Mouse (Mus musculus): Measurements from ENCODE around the gene Unc119b. TPM values are rescaled to one million over a fixed set of nuclear protein-coding genes. Genes with fewer than 3 reads are reported as not detected.
A peak's percentile ranks its signal among the peaks of the same experiment; 100 is the strongest.
"Not testable (repeated sequence)": the region's sequence is repeated elsewhere in the genome, so short reads cannot be mapped to it uniquely, and the experiment has no call there.

The Unc119b gene
- total RNA-seq (2021): 10 to 100 TPM; 38.9 to 45.3 TPM
- long read RNA-seq, experiment 1, transcript Unc119b-201 (5 exons, 3,659 nt): major isoform, 52 of 78 reads
- long read RNA-seq, experiment 1, partial matches to known transcripts: 2 of 78 reads
- long read RNA-seq, experiment 1, other reads (novel, unspliced or antisense): 22 of 78 reads
- long read RNA-seq, experiment 2, transcript Unc119b-201 (5 exons, 3,659 nt): major isoform, 17 of 25 reads
- long read RNA-seq, experiment 2, partial matches to known transcripts: 0 of 25 reads
- long read RNA-seq, experiment 2, other reads (novel, unspliced or antisense): 7 of 25 reads

DNA sequence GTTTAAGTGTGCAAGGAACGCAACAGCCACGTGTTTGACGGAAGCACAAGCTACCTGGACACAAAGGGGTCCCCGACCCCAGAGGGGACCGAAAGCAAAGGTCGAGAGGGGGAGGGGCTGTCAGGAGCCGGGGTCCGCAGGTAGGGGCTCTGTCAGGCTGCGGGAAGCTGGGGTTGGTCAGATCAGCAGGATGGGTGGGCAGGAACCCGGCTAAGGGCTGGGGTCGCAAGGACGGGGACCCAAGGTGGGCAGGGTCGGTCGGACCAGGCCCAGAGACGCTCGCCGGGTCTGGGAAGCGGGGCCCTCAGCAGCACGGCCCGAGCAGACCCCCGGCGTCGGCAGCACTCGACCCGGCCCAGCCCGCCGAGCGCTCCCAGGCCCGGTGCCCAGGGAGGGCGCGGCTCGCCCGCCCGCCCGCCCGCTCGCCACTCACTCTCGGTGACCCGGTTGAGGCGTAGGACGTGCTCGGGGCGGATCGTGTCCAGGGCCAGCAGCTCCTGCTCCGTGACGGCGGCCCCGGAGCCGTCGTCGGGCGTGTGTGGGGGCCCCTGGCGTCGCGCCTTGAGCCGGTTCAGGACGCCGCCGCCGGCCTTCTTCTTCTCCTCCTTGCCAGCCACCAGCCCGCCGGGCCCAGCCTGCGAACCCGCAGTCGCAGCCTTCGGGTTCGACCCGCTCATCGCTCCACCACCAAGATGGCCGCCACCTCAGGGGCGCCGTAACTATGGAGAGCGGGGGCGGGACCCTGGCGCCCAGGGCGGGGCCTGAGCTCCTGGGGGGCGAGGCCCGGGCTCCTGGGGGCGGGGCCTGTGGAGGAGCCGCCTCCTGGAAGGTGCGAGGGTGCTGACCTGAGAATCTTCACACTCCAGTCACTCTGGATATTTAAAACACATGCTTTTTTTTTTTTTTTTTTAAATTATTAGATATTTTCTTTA lies at the start of gene Unc119b:
Gene Unc119b, minus strand, starts transcription at position 742 of the 932 bp plus-strand sequence.
- peak; percentile 93 to 96 for DNase-seq

DNA sequence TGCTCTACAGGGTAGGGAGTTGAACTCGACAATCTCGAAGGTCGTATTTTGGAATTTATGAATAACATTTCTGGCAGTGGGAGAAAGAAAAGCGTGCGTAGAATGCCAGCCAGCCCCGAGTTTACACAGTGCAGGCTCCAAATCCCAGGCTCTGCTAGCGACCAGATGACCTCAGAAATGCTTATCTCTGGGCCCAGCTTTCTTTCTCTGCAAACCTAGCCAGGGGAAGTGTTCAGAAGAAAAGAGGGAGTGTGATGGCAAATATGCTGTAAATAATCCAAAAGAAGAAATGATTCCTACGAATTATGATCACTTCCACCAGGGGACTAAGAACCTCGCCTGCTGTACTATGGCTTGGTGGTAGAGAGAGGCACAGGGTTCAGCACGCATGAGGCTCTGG lies 48.7 kb upstream of the Unc119b start:
- no peak for DNase-seq

DNA sequence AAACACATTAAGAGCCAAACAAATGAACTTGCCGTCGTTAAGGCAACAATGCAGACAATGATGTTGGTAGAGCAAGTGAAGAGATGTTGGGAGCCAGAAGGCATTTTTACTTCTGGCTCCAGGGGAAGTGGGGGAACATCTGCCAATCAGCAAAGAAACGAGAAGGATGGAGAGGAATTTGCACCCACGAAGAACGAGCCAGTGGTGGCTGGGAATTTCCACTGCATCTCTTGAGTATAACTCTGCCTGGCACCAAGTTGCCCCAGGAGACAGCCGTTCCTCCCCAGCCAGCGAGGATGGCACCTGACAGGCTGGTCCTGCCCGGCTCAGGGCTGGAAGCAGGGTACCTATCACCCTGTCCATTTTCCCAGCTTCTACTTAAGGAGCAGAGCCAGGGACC lies 48.1 kb upstream of the Unc119b start:
- DNase-seq: no peak

DNA sequence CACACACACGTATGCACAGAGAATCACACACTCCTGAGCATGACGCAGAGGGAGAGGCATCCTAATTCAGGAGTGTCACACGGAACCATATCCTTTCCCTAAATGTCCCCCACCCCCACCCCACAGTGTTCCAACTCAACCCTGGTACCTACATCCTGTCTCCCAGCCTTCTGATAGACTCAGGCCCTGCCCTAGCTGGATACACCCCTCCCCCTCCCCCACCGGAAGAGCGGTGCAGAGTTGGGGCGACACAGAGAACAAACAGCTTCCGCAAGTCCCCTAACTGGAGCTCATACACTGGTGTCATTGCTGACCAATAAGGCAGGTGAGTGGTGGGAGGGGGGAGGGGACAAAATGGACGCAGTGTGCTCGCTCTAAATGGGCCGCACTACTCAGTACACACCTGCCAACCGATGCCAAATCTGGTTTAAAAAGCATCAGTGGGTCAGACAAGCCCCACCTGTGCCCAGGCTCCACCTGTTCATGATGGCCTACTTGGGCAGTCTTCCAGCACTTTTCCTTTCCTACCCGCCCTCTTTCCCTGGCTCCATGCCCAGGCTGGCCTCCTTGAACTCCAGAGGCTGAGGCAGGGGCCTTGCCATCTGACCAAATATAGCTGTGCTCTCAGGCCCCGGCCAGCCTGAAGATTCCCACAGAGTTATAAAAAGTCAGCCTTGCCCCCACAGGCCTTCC lies 46.6 kb upstream of the Unc119b start:
- DNase-seq: peak; percentile 65 to 77

DNA sequence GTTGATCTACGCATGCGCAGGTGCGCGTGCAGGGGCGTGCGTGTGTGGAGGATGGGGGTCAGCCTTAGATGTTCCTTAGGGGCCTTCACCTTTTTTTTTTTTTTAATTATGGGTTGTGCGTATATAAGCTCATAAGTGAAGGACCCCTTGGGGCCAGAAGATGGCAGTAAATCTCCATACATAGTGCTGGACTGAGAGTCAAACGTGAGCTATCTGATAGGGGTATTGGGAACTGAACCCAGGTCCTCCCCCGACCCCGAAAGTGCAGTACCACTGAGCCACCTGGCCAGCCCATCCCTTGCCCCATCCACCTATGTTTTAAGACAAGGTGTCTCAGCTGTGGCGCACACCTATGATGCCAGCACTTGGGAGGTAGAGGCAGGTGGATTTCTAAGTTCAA lies 44.8 kb upstream of the Unc119b start:
- no peak for DNase-seq

DNA sequence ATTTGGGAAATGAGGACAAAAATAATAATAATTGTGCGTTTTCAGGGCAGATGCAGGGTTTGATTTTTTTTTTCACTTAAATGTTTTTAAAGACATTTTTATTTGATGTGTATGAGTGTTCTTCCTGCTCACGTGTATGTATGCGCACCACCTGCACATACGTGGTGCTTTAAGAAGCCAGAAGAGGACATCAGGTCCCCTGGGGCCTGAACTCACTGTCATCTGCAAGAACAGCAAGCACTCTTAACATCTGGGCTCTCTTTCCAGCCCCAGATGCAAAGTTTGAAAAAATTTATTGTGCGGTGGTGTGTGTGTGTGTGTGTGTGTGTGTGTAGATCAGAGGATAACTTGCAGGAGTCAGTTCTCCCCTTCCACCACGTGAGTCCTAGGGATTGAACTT lies 43.1 kb upstream of the Unc119b start:
- DNase-seq: no peak

DNA sequence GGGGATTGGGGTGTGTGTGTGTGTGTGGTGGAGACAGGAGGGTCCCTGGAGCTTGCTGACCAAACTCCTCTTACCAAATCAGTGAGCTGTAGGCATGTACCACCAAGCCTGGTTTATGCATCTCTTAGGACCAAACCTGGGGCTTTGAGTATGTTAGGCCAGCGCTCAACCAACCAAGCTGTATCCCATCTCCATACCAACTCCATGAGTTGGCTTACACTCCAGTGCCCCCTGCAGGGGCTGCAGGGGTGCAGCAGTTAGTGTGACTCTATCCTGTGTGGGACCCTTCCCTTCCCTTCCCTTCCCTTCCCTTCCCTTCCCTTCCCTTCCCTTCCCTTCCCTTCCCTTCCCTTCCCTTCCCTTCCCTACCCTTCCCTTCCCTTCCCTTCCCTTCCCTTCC lies 39.8 kb upstream of the Unc119b start:
- no peak for DNase-seq

DNA sequence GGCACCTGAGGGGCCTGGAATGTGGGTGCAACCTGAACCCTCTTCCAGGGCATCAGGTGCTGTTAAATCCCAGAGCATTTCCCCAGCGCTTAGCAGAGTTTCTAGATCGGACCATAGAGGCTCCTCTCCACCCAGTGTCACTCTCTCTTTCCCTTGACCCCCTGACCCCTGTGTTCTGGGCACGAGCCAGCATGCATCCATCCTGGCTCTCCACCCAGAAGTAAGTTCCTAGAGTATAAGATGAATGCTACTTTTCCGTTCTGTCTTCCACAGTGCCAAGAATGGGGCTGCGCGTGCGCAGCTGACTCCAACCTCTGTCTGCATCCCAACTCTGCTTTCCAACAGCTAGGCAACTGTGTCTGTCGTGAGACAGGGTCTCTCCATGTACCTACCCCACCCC lies 35.4 kb upstream of the Unc119b start:
- peak in 1 of 2 experiments; percentile 53 for DNase-seq

DNA sequence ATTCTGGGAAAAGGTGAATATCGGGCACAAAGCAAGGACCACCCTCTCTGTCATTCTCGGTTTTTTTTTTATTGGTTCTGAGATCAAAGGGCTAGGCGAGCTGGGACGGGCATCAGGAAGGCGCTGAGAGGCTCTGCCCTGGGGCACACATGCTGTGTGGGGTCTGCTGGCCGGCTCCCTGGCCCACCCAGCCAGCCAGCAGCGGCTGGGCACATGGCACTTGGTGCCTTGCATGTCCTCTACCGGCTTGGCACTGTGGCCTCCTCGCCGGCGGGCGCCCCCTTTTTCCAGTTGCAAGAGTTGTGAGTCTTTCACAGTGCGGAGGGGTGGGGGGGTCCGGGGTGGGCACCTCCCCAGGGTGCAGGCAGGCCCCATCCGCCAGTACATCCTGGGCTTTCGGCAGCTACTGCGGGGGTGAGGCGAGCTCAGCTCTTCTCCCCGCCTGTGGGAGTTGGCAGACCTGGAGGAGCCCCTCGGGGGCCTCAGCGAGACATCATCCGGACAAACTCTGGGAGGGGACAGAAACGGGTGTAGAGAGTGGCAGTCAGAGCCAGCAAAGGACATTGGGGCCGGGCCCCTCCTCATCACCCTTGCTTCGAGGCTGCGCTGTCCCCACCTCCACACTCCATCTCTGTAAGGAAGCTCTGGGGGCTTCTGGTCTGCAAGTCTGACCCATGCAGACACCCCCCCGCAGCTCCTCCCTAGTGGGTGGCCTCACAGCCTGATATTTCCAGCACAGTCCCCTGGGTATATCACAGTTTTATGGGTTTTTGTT lies 34.1 kb upstream of the Unc119b start:
- no peak for DNase-seq

DNA sequence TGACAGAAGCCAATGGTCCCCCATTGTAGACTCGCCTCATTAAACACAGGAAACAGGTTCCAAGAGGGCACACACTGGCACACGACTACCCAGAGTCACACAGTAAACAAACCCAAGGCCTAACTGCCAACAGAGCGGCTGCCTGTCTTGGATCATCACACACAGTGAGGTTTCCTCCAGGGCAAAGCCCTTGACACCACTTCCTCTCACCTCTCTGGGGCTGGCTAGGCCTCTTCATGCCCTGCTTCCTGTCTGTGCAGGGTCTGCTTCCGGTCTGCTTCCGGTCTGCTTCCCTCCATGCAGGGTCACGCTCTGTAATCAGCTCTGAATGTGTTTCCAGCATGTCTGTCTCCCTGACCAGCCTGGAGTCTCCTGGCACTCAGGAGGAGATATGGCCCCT lies 32.6 kb upstream of the Unc119b start:
- peak in 1 of 2 experiments; percentile 43 for DNase-seq

DNA sequence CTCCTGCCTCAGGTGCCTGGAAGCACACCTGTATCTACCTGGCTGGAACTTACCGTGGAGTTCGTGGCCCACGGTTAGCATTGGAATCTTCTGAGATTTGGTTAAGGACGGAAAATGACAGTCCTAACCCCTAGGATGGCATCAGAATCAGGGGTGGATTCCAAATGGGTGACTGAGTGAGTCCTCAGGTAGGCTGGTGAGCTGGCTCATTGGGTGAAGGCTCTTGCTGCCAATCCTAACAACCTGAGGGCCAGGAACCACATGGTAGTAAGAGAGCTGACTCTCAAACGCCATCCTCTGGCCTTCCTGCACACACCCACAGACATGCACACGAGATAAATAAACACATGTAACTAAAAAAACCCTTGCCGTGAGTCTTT lies 32.0 kb upstream of the Unc119b start:
- DNase-seq: no peak

DNA sequence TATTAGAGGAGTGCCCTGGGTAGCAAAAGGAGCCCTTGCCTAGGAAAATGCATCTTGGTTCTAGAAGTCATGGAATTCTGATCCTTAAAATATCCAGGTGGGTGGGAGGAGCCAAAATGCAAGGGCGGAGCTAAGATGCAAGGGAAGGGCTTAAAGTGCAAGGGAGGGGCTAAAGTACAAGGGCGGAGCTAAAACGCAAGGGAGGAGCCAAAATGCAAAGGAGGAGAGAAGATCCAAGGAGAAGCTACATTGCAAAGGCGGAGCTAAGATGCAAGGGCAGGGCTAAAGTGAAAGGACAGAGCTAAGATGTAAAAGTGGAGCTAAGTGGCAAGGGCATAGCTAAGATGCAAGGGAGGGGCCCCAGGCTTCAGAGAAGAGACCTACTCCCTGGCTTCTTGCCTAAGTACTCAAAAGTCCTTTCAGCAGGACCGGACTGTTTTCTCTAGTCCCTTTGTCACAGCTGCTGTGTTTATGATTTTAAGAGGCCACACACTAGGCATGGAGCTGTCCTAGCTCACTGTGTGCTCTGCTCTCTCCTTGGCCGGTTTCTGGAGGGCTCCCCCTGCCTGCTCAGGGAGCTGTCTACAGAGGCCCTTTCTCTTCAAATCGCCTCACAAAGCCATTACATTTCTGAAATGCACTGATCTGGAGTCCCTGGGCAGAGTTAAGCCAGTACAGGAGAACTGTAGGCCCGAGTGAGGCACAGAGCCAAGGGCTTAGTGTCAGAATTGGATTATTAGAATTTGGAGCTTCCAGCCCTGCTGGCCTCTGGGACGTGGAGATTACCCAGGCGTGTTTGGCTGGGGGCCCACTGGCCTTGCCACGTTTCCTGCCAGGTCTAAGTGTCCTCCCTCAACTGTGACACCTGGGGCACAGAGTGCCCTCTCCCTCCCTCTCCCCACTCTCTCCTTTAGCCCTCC lies 31.4 kb upstream of the Unc119b start:
- DNase-seq: peak in 1 of 2 experiments; percentile 41

DNA sequence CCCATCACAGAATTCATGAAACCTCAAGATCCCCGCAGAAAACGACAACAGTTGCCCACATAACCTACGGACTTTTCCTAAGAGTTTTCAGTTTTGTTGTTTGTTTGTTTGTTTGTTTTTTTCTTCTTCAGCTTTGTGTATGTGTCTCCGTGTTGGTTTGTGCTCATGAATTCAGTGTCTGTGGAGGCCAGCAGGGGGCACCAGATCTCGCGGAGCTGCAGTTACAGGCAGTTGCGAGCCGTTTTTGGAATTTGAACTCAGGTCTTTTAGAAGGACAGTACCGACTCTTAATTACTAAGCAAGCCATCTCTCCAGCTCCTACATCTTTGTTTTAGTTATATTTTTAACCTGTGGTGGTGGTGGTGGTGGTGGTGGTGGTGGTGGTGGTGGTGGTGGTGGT lies 30.6 kb upstream of the Unc119b start:
- DNase-seq: peak in 1 of 2 experiments; percentile 53

DNA sequence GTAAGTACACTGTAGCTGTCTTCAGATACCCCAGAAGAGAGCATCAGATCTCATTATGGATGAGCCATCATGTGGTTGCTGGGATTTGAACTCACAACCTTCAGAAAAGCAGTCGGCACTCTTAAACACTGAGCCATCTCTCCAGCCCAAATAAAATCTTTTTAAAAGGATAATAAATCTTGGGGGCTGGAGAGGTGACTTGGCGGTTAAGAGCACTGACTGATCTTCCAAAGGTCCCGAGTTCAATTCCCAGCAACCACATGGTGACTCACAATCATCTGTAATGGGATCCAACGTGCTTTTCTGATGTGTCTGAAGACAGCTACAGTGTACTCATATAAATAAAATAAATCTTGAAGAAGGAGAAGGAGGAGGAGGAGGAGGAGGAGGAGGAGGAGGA lies 29.7 kb upstream of the Unc119b start:
- not testable (repeated sequence) for DNase-seq

DNA sequence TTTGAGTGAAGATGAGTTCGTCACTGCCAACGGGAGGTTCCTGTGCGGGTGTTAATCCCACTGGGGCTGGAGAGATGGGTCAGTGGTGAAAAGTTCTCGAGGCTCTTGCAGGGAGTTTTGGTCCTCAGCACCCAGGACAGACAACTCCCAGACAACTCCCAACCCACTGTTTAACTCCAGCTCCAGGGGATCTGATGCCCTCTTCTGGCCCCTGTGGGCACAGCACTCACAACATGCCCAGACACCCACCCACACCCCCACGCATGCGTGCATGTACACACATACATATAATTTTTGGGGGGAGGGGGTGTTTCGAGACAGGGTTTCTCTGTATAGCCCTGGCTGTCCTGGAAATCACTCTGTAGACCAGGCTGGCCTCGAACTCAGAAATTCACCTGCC lies 28.8 kb upstream of the Unc119b start:
- peak; percentile 72 to 80 for DNase-seq

DNA sequence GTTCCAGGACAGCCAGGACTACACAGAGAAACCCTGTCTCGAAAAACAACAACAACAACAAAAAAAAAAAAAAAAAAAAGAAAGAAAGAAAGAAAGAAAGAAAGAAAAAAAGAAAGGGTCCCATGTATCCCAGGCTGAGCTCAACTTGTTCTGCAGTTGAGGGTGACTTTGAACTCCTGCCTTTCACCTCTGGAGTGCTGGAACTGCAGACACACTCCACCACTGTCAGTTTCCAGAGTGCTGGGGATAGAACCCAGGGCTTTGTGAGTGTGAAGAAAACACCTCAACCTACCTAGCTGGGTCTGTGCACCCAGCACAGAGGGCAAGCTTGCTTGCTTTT lies 27.1 kb upstream of the Unc119b start:
- not testable (repeated sequence) for DNase-seq

DNA sequence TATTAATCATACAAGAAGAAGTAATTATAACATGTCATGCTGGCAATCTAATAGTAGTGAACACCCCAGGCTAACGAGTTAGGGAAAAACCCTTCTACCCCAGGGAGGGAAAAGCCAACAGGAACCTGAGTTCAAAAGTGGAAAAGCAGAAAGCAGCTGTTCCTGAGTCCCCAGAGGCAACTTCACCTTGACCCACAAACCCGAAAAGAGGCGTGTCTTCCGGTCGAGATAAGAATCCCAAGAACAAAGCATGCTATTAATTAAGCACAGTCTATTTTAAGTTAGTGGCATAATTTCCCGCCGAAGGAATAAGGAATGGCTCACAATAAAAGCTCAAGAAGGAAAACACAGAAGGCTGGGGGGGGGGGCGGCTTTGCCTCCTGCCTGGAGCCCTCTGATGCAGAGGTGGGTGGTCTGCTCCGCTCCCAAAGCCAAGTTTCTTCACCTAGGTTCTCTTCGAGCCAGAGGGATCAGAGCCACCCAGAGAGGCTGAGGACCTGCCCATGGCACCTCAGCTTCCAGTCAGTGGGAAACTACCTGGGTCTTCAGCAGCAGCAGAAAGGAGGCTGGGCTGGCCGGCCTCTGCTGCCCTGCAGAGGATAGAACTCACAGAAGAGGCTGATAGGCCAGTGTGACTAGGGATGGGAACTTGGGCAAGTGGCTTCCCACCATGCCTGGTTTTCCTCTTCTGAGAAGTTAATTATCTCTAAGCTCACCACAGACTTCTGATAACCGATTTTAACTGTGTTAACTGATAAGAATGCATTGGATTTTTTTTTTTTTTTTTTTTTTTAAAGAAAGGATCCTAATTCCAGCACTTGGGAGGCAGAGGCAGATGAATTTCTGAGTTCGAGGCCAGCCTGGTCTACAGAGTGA lies 26.5 kb upstream of the Unc119b start:
- peak; percentile 63 to 67 for DNase-seq

DNA sequence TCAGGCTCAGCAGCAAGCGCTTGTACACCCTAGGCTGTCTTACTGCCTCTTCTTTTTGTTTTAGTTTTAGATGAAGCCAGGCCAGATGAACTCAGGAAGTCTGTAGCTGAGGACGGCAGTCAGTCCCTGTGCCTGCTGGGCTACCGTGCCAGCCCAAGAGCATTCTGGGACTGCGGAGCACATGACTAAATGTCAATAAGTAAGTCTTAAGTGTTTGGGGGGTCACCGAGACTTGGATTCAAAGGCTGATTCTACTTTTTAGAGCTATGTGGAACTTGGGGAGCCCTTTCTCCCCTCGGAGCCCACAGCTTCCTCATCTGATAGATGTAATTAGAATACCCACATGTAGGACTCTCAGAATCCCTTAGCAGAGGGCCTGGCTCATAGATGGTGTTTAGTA lies 25.9 kb upstream of the Unc119b start:
- no peak for DNase-seq

DNA sequence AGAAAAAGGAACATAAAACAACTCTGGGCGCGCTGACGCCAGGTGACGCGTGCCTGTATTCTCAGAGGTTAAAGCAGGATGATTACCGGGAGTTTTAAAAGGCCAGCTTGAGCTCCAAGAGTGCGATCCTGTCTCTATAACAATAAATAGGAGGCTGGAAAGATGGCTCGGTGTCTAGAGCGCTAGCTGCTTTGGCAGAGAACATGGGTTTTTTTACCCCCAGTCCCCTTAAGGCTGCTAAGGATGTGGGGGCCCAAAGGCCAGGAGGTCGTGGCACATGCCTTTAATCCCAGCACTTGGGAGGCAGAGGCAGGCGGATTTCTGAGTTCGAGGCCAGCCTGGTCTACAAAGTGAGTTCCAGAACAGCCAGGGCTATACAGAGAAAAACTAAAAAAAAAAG lies 24.4 kb upstream of the Unc119b start:
- DNase-seq: no peak

All from adrenal gland, postnatal 36 days (tissue).